Mouse (Mus musculus) midbrain, embryonic 11.5 days (tissue): ENCODE results near the gene Wnt9b. TPM values are rescaled to one million over a fixed set of nuclear protein-coding genes. Genes with fewer than 3 reads are reported as not detected.

Experiments
- ATAC-seq: fragments of 200-750 bp; cut with Nextera tagmentation; 2 replicates; pipeline ENCODE4 v1.8.0; 2017; ENCODE audit warnings: moderate TSS enrichment, moderate library complexity; ENCODE audit not compliant: low FRiP score
- DNase-seq: peaks from one replicate; pipeline ENCODE4 v3.0.0; 2015; ENCODE audit warnings: low spot score; ENCODE audit errors: missing footprints
- H3K27ac ChIP-seq: fragments of 300-500 bp; sonication (generic); 2 replicates; pipeline ENCODE4 v1.5.1; 2014; ENCODE audit warnings: low read depth, low read length
- H3K27me3 ChIP-seq: fragments of 300-500 bp; sonication (generic); 2 replicates; pipeline ENCODE4 v1.6.1; 2014; ENCODE audit warnings: mild to moderate bottlenecking, low read length, moderate library complexity, mixed read lengths; ENCODE audit not compliant: control insufficient read depth, insufficient read depth
- H3K36me3 ChIP-seq: fragments of 300-500 bp; sonication (generic); 2 replicates; pipeline ENCODE4 v1.6.1; 2014; ENCODE audit warnings: mild to moderate bottlenecking, low read length, moderate library complexity, mixed read lengths; ENCODE audit not compliant: control insufficient read depth, insufficient read depth
- H3K4me1 ChIP-seq: fragments of 300-500 bp; sonication (generic); 2 replicates; pipeline ENCODE4 v1.6.1; 2014; ENCODE audit warnings: low read length; ENCODE audit not compliant: control insufficient read depth, insufficient read depth
- H3K4me2 ChIP-seq: fragments of 300-500 bp; sonication (generic); 2 replicates; pipeline ENCODE4 v1.6.1; 2014; ENCODE audit warnings: mild to moderate bottlenecking, moderate library complexity
- H3K4me3 ChIP-seq: fragments of 300-500 bp; sonication (generic); 2 replicates; pipeline ENCODE4 v1.5.1; 2014; ENCODE audit warnings: low read depth, low read length
- H3K9ac ChIP-seq: fragments of 300-500 bp; sonication (generic); 2 replicates; pipeline ENCODE4 v1.6.1; 2014; ENCODE audit warnings: low read length
- H3K9me3 ChIP-seq: fragments of 300-500 bp; sonication (generic); 2 replicates; pipeline ENCODE4 v1.6.1; 2016; ENCODE audit warnings: low read length; ENCODE audit not compliant: control insufficient read depth
- WGBS: fragments of 180-500 bp; shearing (Covaris S2); extraction: QIAGEN DNeasy Blood & Tissue Kit; methylation state at CpG from one replicate; pipeline ENCODE4 v1.1.7; 2014; 5-methylcytosine and 5-hydroxymethylcytosine counted together
- polyA plus RNA-seq: library from polyadenylated mRNA; unstranded; fragments of >200 nt; fragmentation: Nextera tagmentation; extraction: Ambion mirVana; gene quantifications from 2 replicates; pipeline ENCODE4 v1.2.1, GENCODE M21; 2014

Gene Wnt9b
- polyA plus RNA-seq, 1 experiment from 2014 or later, result 0.36 TPM

- Histone ChIP-seq H3K36me3 (no peaks in the 10 kb centered on the region), H3K4me2 (no peak overlapping the region), H3K4me3 (no peak overlapping the region), H3K9ac (no peak overlapping the region), H3K9me3 (no peaks in the 10 kb centered on the region), H3K27ac (no peak overlapping the region), H3K27me3 (no peaks in the 10 kb centered on the region; the same call in 1 of the 2 replicates), H3K4me1 (no peaks in the 10 kb centered on the region)
- DNase-seq, result no peak
- 91% methylated on average over 2 of the region's 2 CpGs for WGBS
- no peak for ATAC-seq
These were observed 15.7 kb downstream of the Wnt9b start for GRCm38 (mm10) chr11:103733961-103734360.

- H3K9me3 ChIP-seq, result no peaks in the 10 kb centered on the region
- no peak for ATAC-seq
- WGBS, result 69% methylated on average over 4 of the region's 4 CpGs
These were observed 16.6 kb downstream of the Wnt9b start for GRCm38 (mm10) chr11:103733069-103733468.

GRCm38 (mm10) chr11:103732306-103732705 is 17.3 kb downstream of the Wnt9b start:
- 82% methylated on average over 7 of the region's 7 CpGs for WGBS
- no peaks in the 10 kb centered on the region for H3K4me1 ChIP-seq
- ATAC-seq, result no peak

More at GRCm38 (mm10) chr11:103733069-103733468, 16.6 kb downstream of the Wnt9b start:
- no peak overlapping the region for H3K4me3 ChIP-seq
- no peak for DNase-seq
- no peaks in the 10 kb centered on the region for H3K4me1 ChIP-seq
- H3K27me3 ChIP-seq, result no peaks in the 10 kb centered on the region; the same call in 1 of the 2 replicates
- H3K4me2 ChIP-seq, result no peak overlapping the region
- H3K36me3 ChIP-seq, result no peaks in the 10 kb centered on the region
- H3K9ac ChIP-seq, result no peak overlapping the region
- no peak overlapping the region for H3K27ac ChIP-seq

GRCm38 (mm10) chr11:103731594-103731993 is 18.0 kb downstream of the Wnt9b start:
- H3K9me3 ChIP-seq, result no peaks in the 10 kb centered on the region
- WGBS, result 91% methylated on average over 9 of the region's 9 CpGs
- no peak for ATAC-seq

More at GRCm38 (mm10) chr11:103732306-103732705, 17.3 kb downstream of the Wnt9b start:
- no peak for DNase-seq
- Histone ChIP-seq H3K36me3 (no peaks in the 10 kb centered on the region), H3K9ac (no peak overlapping the region), H3K27ac (no peak overlapping the region), H3K27me3 (no peaks in the 10 kb centered on the region), H3K9me3 (no peaks in the 10 kb centered on the region), H3K4me2 (no peak overlapping the region), H3K4me3 (no peak overlapping the region)

GRCm38 (mm10) chr11:103729282-103729985 is 20.2 kb downstream of the Wnt9b start:
- H3K4me3 ChIP-seq, result no peak overlapping the region
- no peak for ATAC-seq
- no peak overlapping the region for H3K27ac ChIP-seq
- no peaks in the 10 kb centered on the region for H3K9me3 ChIP-seq
- H3K27me3 ChIP-seq, result no peaks in the 10 kb centered on the region
- no peak overlapping the region for H3K4me2 ChIP-seq
- no peaks in the 10 kb centered on the region for H3K4me1 ChIP-seq
- H3K9ac ChIP-seq, result no peak overlapping the region
- 77% methylated on average over 9 of the region's 9 CpGs for WGBS
- no peak for DNase-seq
- H3K36me3 ChIP-seq, result no peaks in the 10 kb centered on the region

More at GRCm38 (mm10) chr11:103731594-103731993, 18.0 kb downstream of the Wnt9b start:
- Histone ChIP-seq H3K36me3 (no peaks in the 10 kb centered on the region), H3K4me2 (no peak overlapping the region), H3K27ac (no peak overlapping the region), H3K9ac (no peak overlapping the region), H3K27me3 (no peaks in the 10 kb centered on the region), H3K4me1 (no peaks in the 10 kb centered on the region), H3K4me3 (no peak overlapping the region)
- no peak for DNase-seq

GRCm38 (mm10) chr11:103724331-103724771 is 25.3 kb downstream of the Wnt9b start:
- no peak for DNase-seq
- no peak overlapping the region for H3K4me2 ChIP-seq

GRCm38 (mm10) chr11:103722040-103722481 is 27.6 kb downstream of the Wnt9b start:
- Histone ChIP-seq H3K4me2 (peak overlapping the region; percentile 16), H3K36me3 (no peaks in the 10 kb centered on the region), H3K9me3 (no peaks in the 10 kb centered on the region), H3K27ac (no peak overlapping the region), H3K9ac (no peak overlapping the region), H3K4me3 (no peak overlapping the region), H3K4me1 (peaks cover 12% of the 10 kb centered on the region), H3K27me3 (no peaks in the 10 kb centered on the region)
- 19% methylated on average over 9 of the region's 9 CpGs for WGBS
- peak; percentile 57; the same call in 1 of the 2 replicates for ATAC-seq
- no peak for DNase-seq

More at GRCm38 (mm10) chr11:103724331-103724771, 25.3 kb downstream of the Wnt9b start:
- Histone ChIP-seq H3K4me3 (no peak overlapping the region), H3K36me3 (no peaks in the 10 kb centered on the region), H3K27ac (no peak overlapping the region), H3K9me3 (no peaks in the 10 kb centered on the region), H3K9ac (no peak overlapping the region), H3K27me3 (no peaks in the 10 kb centered on the region), H3K4me1 (peaks cover 9% of the 10 kb centered on the region)
- no peak for ATAC-seq
- 88% methylated on average over 11 of the region's 11 CpGs for WGBS

- 35% methylated on average over 15 of the region's 15 CpGs for WGBS
- DNase-seq, result peak; percentile 89
- Histone ChIP-seq H3K27me3 (no peaks in the 10 kb centered on the region), H3K4me2 (peak overlapping the region; percentile 16), H3K4me3 (no peak overlapping the region), H3K9ac (no peak overlapping the region), H3K36me3 (no peaks in the 10 kb centered on the region), H3K4me1 (peaks cover 12% of the 10 kb centered on the region), H3K27ac (no peak overlapping the region), H3K9me3 (no peaks in the 10 kb centered on the region)
- ATAC-seq, result peak; percentile 30; the same call in 1 of the 2 replicates
These were observed 28.1 kb downstream of the Wnt9b start for GRCm38 (mm10) chr11:103721468-103722039.

GRCm38 (mm10) chr11:103719436-103719835 is 30.2 kb downstream of the Wnt9b start:
- Histone ChIP-seq H3K36me3 (no peaks in the 10 kb centered on the region), H3K27me3 (no peaks in the 10 kb centered on the region), H3K27ac (no peak overlapping the region), H3K4me1 (peaks cover 12% of the 10 kb centered on the region), H3K9ac (no peak overlapping the region), H3K4me2 (no peak overlapping the region), H3K9me3 (no peaks in the 10 kb centered on the region), H3K4me3 (no peak overlapping the region)
- DNase-seq, result no peak
- WGBS, result 78% methylated on average over 5 of the region's 5 CpGs
- ATAC-seq, result no peak
